Mouse (Mus musculus) adrenal gland, adult 2 months (tissue): ENCODE measurements around the gene Fpr-rs3. TPM values are rescaled to one million over a fixed set of nuclear protein-coding genes. Genes with fewer than 3 reads are reported as not detected.

Experiments
- DNase-seq: peaks from one replicate; pipeline ENCODE4 v3.0.0; 2021
- long read RNA-seq: library from polyadenylated mRNA; stranded (forward); transcript quantifications from one replicate; pipeline ENCODE4 v2.0.0, GENCODE M21; 2021
- polyA plus RNA-seq: library from polyadenylated mRNA; depleted of rRNA; stranded (reverse); fragments of >200 nt; gene quantifications from 2 replicates; pipeline ENCODE4 v1.2.3, GENCODE M21; 2012; rRNA removed
- total RNA-seq, 2 experiments: library from RNA; stranded (reverse); gene quantifications; 2 replicates each; pipeline ENCODE4 v1.2.3; 2021

The Fpr-rs3 gene
- total RNA-seq (not detected), polyA plus RNA-seq (not detected in 2 replicates)
- long read RNA-seq: 0 reads

GRCm38 (mm10) chr17:20624777-20625176, at the start of gene Fpr-rs3:
Fpr-rs3 (minus strand) TSS chr17:20624877.
- no peak for DNase-seq

GRCm38 (mm10) chr17:20596323-20596722, 28.4 kb downstream of the Fpr-rs3 start, which contains the start of gene Vmn2r110:
Vmn2r110 (minus strand) TSS chr17:20596423.
- DNase-seq: no peak

Other genes with a start within 250 kb of the Fpr-rs3 start
- not detected for gene Vmn1r224, start 210.7 kb downstream of the Fpr-rs3 start, total RNA-seq
- not detected in 2 replicates for gene Vmn1r224, start 210.7 kb downstream of the Fpr-rs3 start, polyA plus RNA-seq
- not detected for gene Vmn2r108, start 143.5 kb downstream of the Fpr-rs3 start, total RNA-seq
- gene Vmn2r108, start 143.5 kb downstream of the Fpr-rs3 start, polyA plus RNA-seq: not detected in 2 replicates
- not detected for gene Vmn1r225, start 126.7 kb downstream of the Fpr-rs3 start, total RNA-seq
- not detected in 2 replicates for gene Vmn1r225, start 126.7 kb downstream of the Fpr-rs3 start, polyA plus RNA-seq
- not detected for gene Vmn2r109, start 60.1 kb downstream of the Fpr-rs3 start, total RNA-seq
- gene Vmn2r109, start 60.1 kb downstream of the Fpr-rs3 start, polyA plus RNA-seq: not detected in 2 replicates
- not detected for gene Vmn2r110, start 28.5 kb downstream of the Fpr-rs3 start, total RNA-seq
- not detected in 2 replicates for gene Vmn2r110, start 28.5 kb downstream of the Fpr-rs3 start, polyA plus RNA-seq
- not detected for gene Vmn1r226, start 58.0 kb upstream of the Fpr-rs3 start, total RNA-seq
- not detected in 2 replicates for gene Vmn1r226, start 58.0 kb upstream of the Fpr-rs3 start, polyA plus RNA-seq
- gene Vmn1r227, start 105.0 kb upstream of the Fpr-rs3 start, total RNA-seq: not detected
- gene Vmn1r227, start 105.0 kb upstream of the Fpr-rs3 start, polyA plus RNA-seq: not detected in 2 replicates
- gene Vmn1r228, start 161.3 kb upstream of the Fpr-rs3 start, total RNA-seq: not detected
- gene Vmn1r228, start 161.3 kb upstream of the Fpr-rs3 start, polyA plus RNA-seq: not detected in 2 replicates
- gene Vmn1r229, start 186.7 kb upstream of the Fpr-rs3 start, total RNA-seq: not detected
- gene Vmn1r229, start 186.7 kb upstream of the Fpr-rs3 start, polyA plus RNA-seq: not detected in 2 replicates
- not detected for gene Vmn1r230, start 215.6 kb upstream of the Fpr-rs3 start, total RNA-seq
- gene Vmn1r230, start 215.6 kb upstream of the Fpr-rs3 start, polyA plus RNA-seq: not detected in 2 replicates